Mouse (Mus musculus) cortical plate, adult 2 months (tissue): ENCODE measurements at regions not wholly inside any gene's neighbourhood (a gene's known extent, or its start where the extent isn't known, plus 50 kb on each side); places are given as distances from the start of the nearest gene placed in this dataset.

Source experiments
- CTCF ChIP-seq: fragments of 200-500 bp; IDR thresholded peaks from 2 replicates; pipeline ENCODE4 v1.5.1; 2011; ENCODE audit warnings: mild to moderate bottlenecking, control low read depth, low read length; ENCODE audit not compliant: insufficient read depth; ENCODE audit errors: extremely low read depth
- POLR2A ChIP-seq: fragments of 200-500 bp; IDR thresholded peaks from 2 replicates; pipeline ENCODE4 v1.6.1; 2011; ENCODE audit warnings: mild to moderate bottlenecking, low read length, control low read depth; ENCODE audit not compliant: insufficient read depth; ENCODE audit errors: extremely low read depth

- no peak for TF ChIP-seq CTCF
- TF ChIP-seq POLR2A: no peak
Measured at GRCm38 (mm10) chr14:62088174-62088573, 204.2 kb upstream of the Rnaseh2b start.
